Mouse (Mus musculus): ENCODE measurements at regions not wholly inside any gene's neighbourhood (a gene's known extent, or its start where the extent isn't known, plus 50 kb on each side); places are given as distances from the start of the nearest gene placed in this dataset.

DNA sequence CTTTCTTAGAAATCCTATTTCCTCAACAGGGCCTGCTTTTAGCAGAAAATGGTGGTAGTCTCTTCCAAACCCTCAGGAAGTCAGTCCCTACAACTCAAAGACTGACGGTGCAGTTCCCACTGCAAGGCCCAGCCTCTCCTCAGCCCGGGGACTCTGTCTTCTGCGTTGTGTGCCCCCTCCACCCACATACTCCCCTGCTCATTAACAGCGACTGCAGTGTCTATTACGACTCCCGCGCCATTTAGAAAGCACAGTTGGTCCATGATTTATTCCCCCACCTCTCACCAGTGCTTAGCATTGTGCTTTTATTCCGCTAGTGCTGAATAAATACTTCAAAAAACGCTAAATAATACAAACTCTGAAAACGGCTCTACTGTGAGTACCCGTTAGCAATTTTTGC, 230.9 kb upstream of the Hes1 start:
- TF ChIP-seq TCF12 (IDR thresholded peaks at IDR 0.05; ENCODE audit: insufficient read depth, poor library complexity, severe bottlenecking): no peak
- TF ChIP-seq TCF3 (IDR thresholded peaks at IDR 0.05; ENCODE audit: insufficient read length, low read depth): no peak
- no peak for TF ChIP-seq MYOD1 (IDR thresholded peaks at IDR 0.05; ENCODE audit: control insufficient read depth in 1 of 3, insufficient read length in 2 of 3, low read depth in 2 of 3)
- TF ChIP-seq POLR2A (IDR thresholded peaks at IDR 0.05; ENCODE audit: insufficient read length, low read depth): no peak
- no peak for TF ChIP-seq USF1 (IDR thresholded peaks at IDR 0.05; ENCODE audit: low read depth)
- no peak for TF ChIP-seq E2F4 (IDR thresholded peaks at IDR 0.05; ENCODE audit: insufficient read depth)
- no peak for TF ChIP-seq POLR2AphosphoS2 (IDR thresholded peaks at IDR 0.05; ENCODE audit: insufficient read length, low read depth)
- TF ChIP-seq MYOG (IDR thresholded peaks at IDR 0.05; ENCODE audit: control insufficient read depth in 1 of 3, insufficient read depth in 1 of 3, insufficient read length in 2 of 3, low read depth in 2 of 3): no peak
- TF ChIP-seq REST (IDR thresholded peaks at IDR 0.05; ENCODE audit: insufficient read depth, insufficient read length): no peak
- no peak for TF ChIP-seq MAX (IDR thresholded peaks at IDR 0.05; ENCODE audit: low read depth)
